Mouse (Mus musculus) thymus, adult 2 months (tissue): ENCODE results near the gene Sqstm1.

ENCODE experiments used
- CTCF ChIP-seq: fragments of 200-500 bp; IDR thresholded peaks from 2 replicates; pipeline ENCODE4 v1.5.1; 2012; ENCODE audit warnings: mild to moderate bottlenecking, control low read depth, low read length, moderate library complexity, borderline replicate concordance; ENCODE audit not compliant: control insufficient read depth, poor library complexity, insufficient read depth; ENCODE audit errors: extremely low read depth
- POLR2A ChIP-seq: fragments of 200-500 bp; IDR thresholded peaks from 2 replicates; pipeline ENCODE4 v1.6.1; 2012; ENCODE audit warnings: mild to moderate bottlenecking, low read length, control low read depth, moderate library complexity; ENCODE audit not compliant: control insufficient read depth, poor library complexity, insufficient read depth; ENCODE audit errors: extremely low read depth

DNA sequence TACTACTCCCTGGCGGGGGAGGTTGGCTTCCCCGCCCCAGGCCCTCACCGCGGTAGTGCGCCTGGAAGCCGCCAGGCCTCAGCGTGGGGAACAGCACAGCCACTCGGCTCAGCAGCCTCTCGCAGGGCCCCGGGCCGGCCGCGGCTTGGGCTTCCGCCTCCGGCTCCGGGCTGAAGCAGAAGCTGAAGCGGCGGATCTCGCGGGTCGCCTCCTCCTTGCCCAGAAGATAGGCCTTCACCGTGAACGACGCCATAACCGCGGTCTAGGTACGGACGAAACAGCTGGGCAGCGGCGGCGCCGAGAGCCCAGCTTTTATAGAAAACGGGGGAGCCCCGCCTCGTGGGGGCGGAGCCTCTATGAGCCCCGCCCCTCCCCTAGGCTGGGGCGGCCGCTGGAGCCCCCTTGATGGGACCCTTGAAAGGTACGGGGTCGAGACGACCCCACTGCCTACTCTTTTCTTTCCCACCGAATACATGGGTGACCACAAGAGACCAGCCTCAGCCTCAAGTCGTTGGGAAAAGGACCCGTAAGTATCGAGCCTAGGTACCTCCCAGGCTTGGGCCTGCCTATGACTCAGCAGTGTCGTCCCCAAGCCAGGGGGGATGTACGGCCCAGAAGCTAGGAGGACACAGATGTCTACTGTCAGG, at the start of gene Sqstm1, which contains the start of gene Mgat4b:
- TF ChIP-seq CTCF (peak; percentile 51; the same call in 1 of the 2 replicates), POLR2A (peak; percentile 95)
